Mouse (Mus musculus) urinary bladder, postnatal 10 days (tissue): ENCODE measurements around the gene Ptges2.
A peak's percentile ranks its signal among the peaks of the same experiment; 100 is the strongest.

Experiments
- DNase-seq: peaks from one replicate; pipeline ENCODE4 v3.0.0; 2022; ENCODE audit warnings: low spot score

The Ptges2 gene

GRCm38 (mm10) chr2:32440632-32441031, 44.9 kb downstream of the Ptges2 start:
- DNase-seq: no peak

GRCm38 (mm10) chr2:32441550-32441949, 45.9 kb downstream of the Ptges2 start:
- DNase-seq: no peak

GRCm38 (mm10) chr2:32445535-32445934, 49.8 kb downstream of the Ptges2 start:
- DNase-seq: no peak

- no peak for DNase-seq
Observed at GRCm38 (mm10) chr2:32447264-32447936, 51.7 kb downstream of the Ptges2 start.

GRCm38 (mm10) chr2:32448480-32448879, 52.8 kb downstream of the Ptges2 start:
- DNase-seq: no peak

- DNase-seq: no peak
Observed at GRCm38 (mm10) chr2:32449761-32450754, 54.4 kb downstream of the Ptges2 start, which contains the start of gene Naif1. Gene Naif1, plus strand, starts transcription at chr2:32450457.

GRCm38 (mm10) chr2:32450881-32451844, 55.5 kb downstream of the Ptges2 start, which contains the start of gene Slc25a25:
Gene Slc25a25, minus strand, starts transcription at chr2:32451445.
- DNase-seq: peak; percentile 85

- peak; percentile 87 for DNase-seq
Observed at GRCm38 (mm10) chr2:32451870-32452372, 56.2 kb downstream of the Ptges2 start.

- DNase-seq: no peak
Observed at GRCm38 (mm10) chr2:32452441-32452971, 56.8 kb downstream of the Ptges2 start.

- DNase-seq: no peak
Observed at GRCm38 (mm10) chr2:32453641-32454303, 58.1 kb downstream of the Ptges2 start.

- DNase-seq: no peak
Observed at GRCm38 (mm10) chr2:32454633-32455032, 58.9 kb downstream of the Ptges2 start.

GRCm38 (mm10) chr2:32455101-32455500, 59.4 kb downstream of the Ptges2 start:
- no peak for DNase-seq
